Mouse (Mus musculus): ENCODE measurements around the gene Ubxn11. TPM values are rescaled to one million over a fixed set of nuclear protein-coding genes. Genes with fewer than 3 reads are reported as not detected.

The Ubxn11 gene
- polyA plus RNA-seq, 2 experiments: 1.4 to 2.0 TPM

GRCm38 (mm10) chr4:134087412-134087811, 15.0 kb upstream of the Ubxn11 start:
- no peak overlapping the region for H3K4me3 ChIP-seq (ENCODE audit: insufficient read depth in 1 of 2, low read depth in 2 of 2, low read length in 2 of 2)
- H3K27ac ChIP-seq: no peak overlapping the region
- no peak for DNase-seq (ENCODE audit: low read depth in 3 of 3, low spot score in 3 of 3)
- no peak overlapping the region for H3K9ac ChIP-seq (replicated peaks)
- ATAC-seq (ENCODE audit: insufficient read depth): peak; percentile 35; the same call in 1 of the 2 replicates
- H3K4me1 ChIP-seq (replicated peaks; ENCODE audit: control insufficient read depth in 2 of 2, insufficient read depth in 2 of 2, low read length in 1 of 2): peaks cover 0 to 1% of the 10 kb centered on the region in 2 experiments; a peak in 3 of 4 replicates
- H3K9me3 ChIP-seq (ENCODE audit: control insufficient read depth, low read length): no peaks in the 10 kb centered on the region
- no peak overlapping the region for H3K4me2 ChIP-seq (ENCODE audit: low read depth)
- no peaks in the 10 kb centered on the region for H3K36me3 ChIP-seq (replicated peaks; ENCODE audit: control insufficient read depth, insufficient read depth, low read depth)
- WGBS (ENCODE audit: insufficient replicate concordance): 18% methylated on average over 7 of the region's 7 CpGs
- no peaks in the 10 kb centered on the region for H3K27me3 ChIP-seq (ENCODE audit: control insufficient read depth, insufficient read depth, low read length)
- peak; percentile 89 for TF ChIP-seq CTCF (IDR thresholded peaks at IDR 0.05; ENCODE audit: low read depth)
- no peak for TF ChIP-seq EP300 (IDR thresholded peaks at IDR 0.05; ENCODE audit: low read depth)

GRCm38 (mm10) chr4:134089029-134089428, 13.3 kb upstream of the Ubxn11 start:
- WGBS (ENCODE audit: insufficient replicate concordance): 73% methylated on average over 9 of the region's 9 CpGs
- H3K4me2 ChIP-seq (ENCODE audit: low read depth): no peak overlapping the region
- no peak overlapping the region for H3K4me3 ChIP-seq (ENCODE audit: insufficient read depth in 1 of 2, low read depth in 2 of 2, low read length in 2 of 2)
- H3K36me3 ChIP-seq (replicated peaks; ENCODE audit: control insufficient read depth, insufficient read depth, low read depth): no peaks in the 10 kb centered on the region
- peak; percentile 15; the same call in 1 of the 2 replicates for ATAC-seq (ENCODE audit: insufficient read depth)
- no peaks in the 10 kb centered on the region; a peak in 1 of 4 replicates for H3K4me1 ChIP-seq (replicated peaks; ENCODE audit: control insufficient read depth in 2 of 2, insufficient read depth in 2 of 2, low read length in 1 of 2)
- no peak overlapping the region for H3K27ac ChIP-seq
- H3K9me3 ChIP-seq (ENCODE audit: control insufficient read depth, low read length): no peaks in the 10 kb centered on the region
- no peak overlapping the region for H3K9ac ChIP-seq (replicated peaks)
- no peaks in the 10 kb centered on the region for H3K27me3 ChIP-seq (ENCODE audit: control insufficient read depth, insufficient read depth, low read length)
- no peak for TF ChIP-seq CTCF (IDR thresholded peaks at IDR 0.05; ENCODE audit: low read depth)
- no peak for TF ChIP-seq EP300 (IDR thresholded peaks at IDR 0.05; ENCODE audit: low read depth)
- DNase-seq (ENCODE audit: low read depth in 3 of 3, low spot score in 3 of 3): no peak

DNA sequence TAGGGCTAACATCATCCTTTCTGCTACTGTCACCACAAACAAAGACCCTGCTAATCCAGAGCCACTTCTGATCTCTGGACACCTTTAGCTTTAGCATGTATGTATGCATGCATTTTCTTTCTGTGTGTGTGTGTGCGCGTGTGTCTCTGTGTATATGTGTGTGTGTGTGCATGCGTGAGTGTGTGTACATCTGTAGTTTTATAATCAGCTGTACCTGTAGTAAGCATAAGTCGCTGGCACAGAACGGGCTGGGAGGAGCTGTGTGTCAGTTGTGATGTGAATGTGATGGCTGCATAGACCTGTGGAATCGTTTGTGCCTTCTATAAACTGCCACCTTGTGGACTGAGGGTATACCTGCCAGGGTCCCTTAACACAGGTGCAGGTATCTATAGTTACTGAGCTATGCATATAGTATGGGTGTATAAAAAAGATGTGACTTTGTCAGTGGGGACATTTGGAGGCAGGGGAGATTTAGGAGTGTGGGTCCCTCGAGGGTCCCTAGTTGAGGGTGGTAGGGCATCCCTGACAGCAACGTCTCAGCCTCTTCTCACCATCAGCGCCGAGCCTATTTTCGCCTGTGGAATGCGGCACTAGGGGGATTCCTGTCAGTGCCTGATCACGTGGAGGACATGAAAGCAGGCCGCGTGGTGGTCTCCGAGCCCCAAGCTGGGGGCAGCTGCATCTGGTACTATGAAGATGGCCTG, 11.7 kb upstream of the Ubxn11 start:
- no peaks in the 10 kb centered on the region for H3K36me3 ChIP-seq (replicated peaks; ENCODE audit: control insufficient read depth, insufficient read depth, low read depth)
- H3K9me3 ChIP-seq (ENCODE audit: control insufficient read depth, low read length): no peaks in the 10 kb centered on the region
- no peaks in the 10 kb centered on the region for H3K27me3 ChIP-seq (ENCODE audit: control insufficient read depth, insufficient read depth, low read length)
- no peak overlapping the region for H3K27ac ChIP-seq
- 72% methylated on average over 16 of the region's 16 CpGs for WGBS (ENCODE audit: insufficient replicate concordance)
- DNase-seq (ENCODE audit: low read depth in 3 of 3, low spot score in 3 of 3) (no peak), ATAC-seq (ENCODE audit: insufficient read depth) (no peak)
- no peak for TF ChIP-seq EP300 (IDR thresholded peaks at IDR 0.05; ENCODE audit: low read depth)
- no peak for TF ChIP-seq CTCF (IDR thresholded peaks at IDR 0.05; ENCODE audit: low read depth)
- H3K4me3 ChIP-seq (ENCODE audit: insufficient read depth in 1 of 2, low read depth in 2 of 2, low read length in 2 of 2): no peak overlapping the region
- H3K4me2 ChIP-seq (ENCODE audit: low read depth): no peak overlapping the region
- H3K4me1 ChIP-seq (replicated peaks; ENCODE audit: control insufficient read depth in 2 of 2, insufficient read depth in 2 of 2, low read length in 1 of 2): no peaks in the 10 kb centered on the region; a peak in 1 of 4 replicates
- H3K9ac ChIP-seq (replicated peaks): no peak overlapping the region

- H3K9me3 ChIP-seq (ENCODE audit: control insufficient read depth, low read length): no peaks in the 10 kb centered on the region
- H3K4me2 ChIP-seq (ENCODE audit: low read depth): no peak overlapping the region
- DNase-seq (ENCODE audit: low read depth in 3 of 3, low spot score in 3 of 3) (no peak), ATAC-seq (ENCODE audit: insufficient read depth) (no peak)
- no peak overlapping the region for H3K27ac ChIP-seq
- H3K27me3 ChIP-seq (ENCODE audit: control insufficient read depth, insufficient read depth, low read length): no peaks in the 10 kb centered on the region
- H3K4me1 ChIP-seq (replicated peaks; ENCODE audit: control insufficient read depth in 2 of 2, insufficient read depth in 2 of 2, low read length in 1 of 2): no peaks in the 10 kb centered on the region; a peak in 1 of 4 replicates
- no peak for TF ChIP-seq CTCF (IDR thresholded peaks at IDR 0.05; ENCODE audit: low read depth)
- TF ChIP-seq EP300 (IDR thresholded peaks at IDR 0.05; ENCODE audit: low read depth): no peak
- no peak overlapping the region for H3K4me3 ChIP-seq (ENCODE audit: insufficient read depth in 1 of 2, low read depth in 2 of 2, low read length in 2 of 2)
- H3K36me3 ChIP-seq (replicated peaks; ENCODE audit: control insufficient read depth, insufficient read depth, low read depth): no peaks in the 10 kb centered on the region
- WGBS (ENCODE audit: insufficient replicate concordance): 65% methylated on average over 6 of the region's 6 CpGs
- H3K9ac ChIP-seq (replicated peaks): no peak overlapping the region
Measured at GRCm38 (mm10) chr4:134091225-134091529, 11.2 kb upstream of the Ubxn11 start.

- no peak overlapping the region for H3K4me2 ChIP-seq (ENCODE audit: low read depth)
Measured at GRCm38 (mm10) chr4:134092382-134093288, 9.7 kb upstream of the Ubxn11 start.

More at GRCm38 (mm10) chr4:134092382-134093288, 9.7 kb upstream of the Ubxn11 start:
- TF ChIP-seq CTCF (IDR thresholded peaks at IDR 0.05; ENCODE audit: low read depth) (peak; percentile 95), EP300 (IDR thresholded peaks at IDR 0.05; ENCODE audit: low read depth) (no peak)
- Histone ChIP-seq H3K9ac (replicated peaks) (no peak overlapping the region), H3K36me3 (replicated peaks; ENCODE audit: control insufficient read depth, insufficient read depth, low read depth) (no peaks in the 10 kb centered on the region), H3K4me3 (ENCODE audit: insufficient read depth in 1 of 2, low read depth in 2 of 2, low read length in 2 of 2) (no peak overlapping the region), H3K27me3 (ENCODE audit: control insufficient read depth, insufficient read depth, low read length) (no peaks in the 10 kb centered on the region), H3K9me3 (ENCODE audit: control insufficient read depth, low read length) (no peaks in the 10 kb centered on the region), H3K27ac (no peak overlapping the region), H3K4me1 (replicated peaks; ENCODE audit: control insufficient read depth in 2 of 2, insufficient read depth in 2 of 2, low read length in 1 of 2) (no peaks in the 10 kb centered on the region)
- DNase-seq (ENCODE audit: low read depth in 3 of 3, low spot score in 3 of 3) (no peak), ATAC-seq (ENCODE audit: insufficient read depth) (0 out of 2 replicates have a peak, but pooled peaks have one; percentile 21)
- WGBS (ENCODE audit: insufficient replicate concordance): 53% methylated on average over 6 of the region's 6 CpGs
